Mouse (Mus musculus) heart, adult 11 months (tissue): ENCODE measurements around the gene Sptb.
A peak's percentile ranks its signal among the peaks of the same experiment; 100 is the strongest.

Experiments used
- DNase-seq: peaks from one replicate; pipeline ENCODE4 v3.0.0; 2022

Gene Sptb

DNA sequence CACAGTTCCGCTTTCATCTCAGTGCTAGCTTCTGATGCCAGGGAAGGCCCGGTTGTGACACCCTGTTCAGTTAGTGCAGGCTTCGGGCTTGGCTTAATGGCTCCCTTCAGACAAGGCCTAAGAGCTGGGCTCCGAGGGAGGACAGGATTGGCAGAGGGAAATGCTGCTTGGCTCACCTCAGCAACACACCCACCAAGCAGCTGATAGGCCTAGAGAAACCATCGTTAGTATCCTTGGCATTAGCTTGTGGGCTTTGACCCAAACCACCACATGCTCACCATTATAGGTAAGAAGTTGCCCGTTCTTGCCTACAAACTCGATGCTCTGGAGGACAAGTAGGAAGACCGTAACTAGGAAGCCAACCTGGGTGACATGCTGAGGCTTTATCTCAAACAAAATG, 38.3 kb downstream of the Sptb start:
- no peak for DNase-seq

- no peak for DNase-seq
Observed at GRCm38 (mm10) chr12:76670533-76671086, 39.7 kb downstream of the Sptb start.

DNA sequence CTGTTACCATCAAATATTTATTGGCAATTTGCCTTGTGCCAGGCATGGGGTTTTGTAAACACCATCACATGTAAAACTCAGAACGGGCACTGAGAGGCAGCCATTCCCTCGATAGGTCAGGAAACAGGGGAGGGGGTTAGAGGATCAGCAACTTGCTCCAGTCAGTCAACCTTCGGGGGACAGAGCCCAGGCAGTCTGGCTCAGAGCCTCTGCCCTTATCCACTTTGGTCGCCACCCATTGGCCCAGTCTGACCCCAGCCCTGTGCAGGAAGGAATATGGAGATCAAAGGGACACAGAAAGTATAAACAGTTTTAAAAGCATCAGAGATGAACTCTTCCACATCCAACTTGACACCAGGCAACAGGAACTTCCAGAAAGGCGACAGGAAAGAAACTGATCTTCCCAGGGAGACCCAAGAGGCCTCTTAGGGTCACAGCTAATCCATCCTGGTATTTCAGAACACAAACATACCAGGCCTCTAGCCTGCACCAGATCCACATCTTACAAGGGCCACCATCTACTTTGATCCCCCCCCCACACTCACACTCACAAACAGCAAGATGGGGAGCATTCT, 40.3 kb downstream of the Sptb start:
- DNase-seq, result no peak

DNA sequence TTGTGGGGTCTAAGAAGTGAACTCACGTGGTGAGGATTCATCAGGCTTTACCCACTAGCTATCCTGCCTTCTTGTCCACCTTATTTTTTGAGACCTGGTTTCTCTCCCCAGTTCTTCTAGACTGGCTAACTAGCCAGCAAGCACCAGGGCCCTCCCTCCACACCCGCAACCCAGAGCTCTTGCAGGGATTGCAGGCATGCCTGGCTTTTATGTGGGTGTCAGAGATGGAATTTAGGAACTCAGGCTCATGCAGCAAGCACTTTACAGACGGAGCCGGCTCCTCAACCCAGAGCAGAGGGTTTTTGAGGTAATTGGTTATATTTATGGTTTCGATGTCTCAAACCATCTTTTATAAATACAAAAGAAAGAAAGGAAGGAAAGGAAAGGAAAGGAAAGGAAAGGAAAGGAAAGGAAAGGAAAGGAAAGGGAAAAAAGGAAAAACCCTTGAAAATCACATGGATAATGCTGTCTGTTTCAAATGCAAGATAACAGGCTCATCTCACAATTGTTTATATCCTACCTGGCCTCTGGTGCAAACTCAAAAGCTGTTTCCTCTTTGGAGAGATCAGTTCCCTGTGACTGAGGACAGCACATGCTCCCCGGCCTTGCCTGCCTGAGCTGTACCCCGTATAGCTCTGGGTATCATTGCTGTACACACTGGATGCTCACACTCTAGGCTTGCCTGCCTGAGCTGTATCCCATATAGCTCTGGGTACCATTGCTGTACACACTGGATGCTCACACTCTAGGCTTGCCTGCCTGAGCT, 41.5 kb downstream of the Sptb start:
- no peak for DNase-seq

- peak; percentile 70 for DNase-seq
Observed at GRCm38 (mm10) chr12:76651788-76652345, 58.5 kb downstream of the Sptb start.

DNA sequence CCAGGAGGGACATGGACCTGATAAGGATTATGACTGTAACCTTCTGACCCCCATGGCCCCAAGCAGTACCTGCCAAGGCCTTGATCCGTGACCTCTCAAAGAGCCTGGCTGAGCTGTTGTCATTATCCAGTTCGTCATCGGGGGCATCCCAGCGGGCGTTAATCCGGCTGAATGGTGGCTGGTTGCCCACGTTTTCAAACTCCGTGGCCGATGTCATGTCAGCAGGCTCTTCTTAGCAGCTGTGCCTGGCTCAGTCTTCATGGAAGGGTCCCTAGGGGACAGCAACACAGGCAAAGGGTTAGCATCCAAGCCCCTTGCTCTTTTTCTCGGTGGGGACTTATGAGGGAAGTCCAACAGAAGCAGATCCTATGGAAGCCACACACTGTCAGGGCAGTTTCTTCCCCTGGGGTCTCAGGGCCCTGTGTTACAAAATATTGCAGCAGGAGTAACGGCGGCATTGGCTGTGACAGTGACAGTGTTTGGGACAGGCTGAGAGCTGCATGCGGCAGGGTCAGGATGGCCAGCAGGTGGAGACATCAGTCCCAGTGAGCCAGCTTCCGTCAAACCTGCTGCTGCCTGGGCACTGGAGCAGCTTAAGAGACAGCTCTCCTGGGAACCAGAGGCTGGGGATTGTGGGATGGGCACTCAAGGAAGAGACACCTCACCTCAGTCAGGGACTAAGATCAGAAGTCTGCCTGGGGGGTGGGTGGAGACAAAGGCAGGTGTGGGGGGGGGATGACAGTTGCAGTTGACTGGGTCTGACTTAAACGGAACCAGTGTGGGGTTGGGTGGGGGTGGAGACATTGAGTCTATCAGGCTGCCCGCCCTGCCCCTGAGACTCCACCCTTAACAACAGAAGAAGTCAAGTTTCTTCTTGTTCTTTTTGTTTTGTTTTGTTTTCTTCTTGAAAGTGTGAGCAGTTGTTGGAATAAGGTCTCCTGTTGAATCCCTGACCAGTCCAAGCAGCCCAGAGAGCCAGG, 60.3 kb downstream of the Sptb start:
- peak; percentile 95 for DNase-seq

DNA sequence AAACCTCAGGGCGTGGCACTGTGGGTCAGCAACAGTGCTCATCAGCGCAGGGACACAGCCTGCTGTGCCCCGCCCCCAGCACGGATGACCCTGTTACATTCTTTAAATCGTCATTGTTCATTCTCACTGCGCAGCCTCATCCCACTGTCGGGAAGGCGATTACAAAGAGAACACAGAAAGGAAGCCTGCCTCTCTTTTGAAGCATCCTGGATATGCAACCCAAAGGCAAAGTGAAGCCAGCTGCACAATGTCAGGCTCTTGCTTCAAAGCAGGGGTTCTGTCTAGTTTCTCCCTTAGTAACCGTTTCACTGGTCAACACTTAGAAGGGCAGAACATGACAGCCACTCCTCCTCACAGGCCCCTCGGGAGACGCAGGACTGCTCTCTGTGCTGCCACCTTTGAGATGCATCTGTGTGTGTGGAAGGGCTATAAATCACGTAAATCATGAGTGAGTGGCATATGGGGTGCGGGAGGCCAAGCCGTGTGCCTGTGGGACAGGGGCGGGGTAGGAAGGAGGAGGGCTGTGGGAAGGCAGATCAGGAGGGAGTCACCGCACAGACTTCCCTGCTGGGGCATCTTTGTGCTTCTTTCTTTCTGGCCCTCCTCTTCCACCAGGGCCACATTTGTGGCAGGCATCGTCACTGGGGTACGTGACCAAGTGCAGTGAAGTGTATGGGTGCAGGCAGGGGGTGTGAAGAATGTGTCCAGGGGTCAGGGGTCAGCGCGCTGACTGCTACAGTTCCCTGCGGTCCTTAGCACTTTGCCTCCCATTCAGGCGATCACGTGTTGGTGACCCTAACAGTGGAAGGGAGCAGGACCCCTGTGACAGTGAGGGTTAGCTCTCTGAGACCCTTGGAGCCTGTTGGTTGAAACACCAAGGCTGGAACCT, 64.9 kb downstream of the Sptb start:
- DNase-seq, result peak; percentile 78

DNA sequence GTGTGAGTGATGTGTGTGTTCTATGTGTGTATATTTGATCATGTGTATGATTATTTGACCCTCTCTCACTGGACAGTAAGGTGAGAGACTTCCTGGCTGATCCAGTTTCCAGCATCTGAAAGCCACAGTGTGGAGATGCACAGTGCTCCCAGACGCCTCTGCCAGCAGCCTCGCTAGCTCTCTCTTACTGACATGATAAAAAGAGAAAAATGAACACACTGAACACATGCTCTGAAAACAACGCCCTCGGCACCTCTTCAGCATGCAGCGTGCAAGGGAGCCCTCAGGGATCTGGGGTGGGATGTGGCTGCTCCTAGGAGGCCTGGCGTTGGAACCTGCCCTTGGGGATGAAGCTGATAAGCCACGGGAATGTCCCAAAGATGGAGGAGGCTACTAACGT, 66.7 kb downstream of the Sptb start:
- peak; percentile 39 for DNase-seq

DNA sequence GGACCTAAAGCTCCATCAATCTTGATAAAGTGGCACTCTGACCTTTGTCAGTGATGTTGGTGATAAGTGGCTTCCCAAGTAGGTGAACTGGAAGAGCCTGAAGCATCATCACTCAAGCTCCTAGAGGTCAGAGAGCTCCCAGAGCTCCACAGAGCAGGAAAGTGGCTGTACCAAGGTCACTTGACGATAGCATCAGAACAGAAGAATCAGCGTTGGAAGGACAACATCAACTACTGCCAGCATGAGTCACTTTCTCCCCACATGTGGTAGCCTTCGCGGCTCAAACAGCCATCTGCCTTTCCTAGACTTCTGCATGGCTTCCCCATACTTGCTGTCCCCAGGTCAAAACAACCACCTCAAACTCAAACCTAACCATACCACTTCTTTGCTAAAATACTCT, 67.7 kb downstream of the Sptb start:
- peak; percentile 60 for DNase-seq

DNA sequence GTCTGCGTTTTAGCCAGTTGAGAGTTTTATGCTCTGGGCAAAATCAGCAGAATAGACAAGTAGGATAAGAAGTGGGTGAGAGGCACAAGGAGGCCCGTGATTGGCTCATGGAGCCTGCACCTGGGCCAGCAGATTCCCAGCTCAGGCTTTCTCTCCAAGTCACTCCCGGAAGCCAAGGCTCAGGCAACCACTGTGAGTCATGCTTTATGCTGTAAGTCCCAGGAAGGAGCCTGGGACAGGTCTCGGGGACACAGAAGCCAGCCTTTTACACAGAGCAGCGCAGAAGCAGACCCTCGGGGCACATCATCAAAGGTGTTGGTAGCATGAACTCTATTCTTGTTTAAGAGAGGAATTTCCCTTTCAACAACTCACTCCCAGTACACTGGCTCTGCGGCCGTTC, 69.7 kb downstream of the Sptb start:
- DNase-seq, result peak; percentile 89

GRCm38 (mm10) chr12:76634899-76635693, 75.3 kb downstream of the Sptb start:
- DNase-seq, result peak; percentile 88

- no peak for DNase-seq
Observed at GRCm38 (mm10) chr12:76623374-76623773, 87.0 kb downstream of the Sptb start.

GRCm38 (mm10) chr12:76619847-76620246, 90.5 kb downstream of the Sptb start:
- DNase-seq, result no peak

- peak; percentile 93 for DNase-seq
Observed at GRCm38 (mm10) chr12:76618175-76618574, 92.2 kb downstream of the Sptb start.

GRCm38 (mm10) chr12:76615580-76615937, 94.8 kb downstream of the Sptb start:
- no peak for DNase-seq

DNA sequence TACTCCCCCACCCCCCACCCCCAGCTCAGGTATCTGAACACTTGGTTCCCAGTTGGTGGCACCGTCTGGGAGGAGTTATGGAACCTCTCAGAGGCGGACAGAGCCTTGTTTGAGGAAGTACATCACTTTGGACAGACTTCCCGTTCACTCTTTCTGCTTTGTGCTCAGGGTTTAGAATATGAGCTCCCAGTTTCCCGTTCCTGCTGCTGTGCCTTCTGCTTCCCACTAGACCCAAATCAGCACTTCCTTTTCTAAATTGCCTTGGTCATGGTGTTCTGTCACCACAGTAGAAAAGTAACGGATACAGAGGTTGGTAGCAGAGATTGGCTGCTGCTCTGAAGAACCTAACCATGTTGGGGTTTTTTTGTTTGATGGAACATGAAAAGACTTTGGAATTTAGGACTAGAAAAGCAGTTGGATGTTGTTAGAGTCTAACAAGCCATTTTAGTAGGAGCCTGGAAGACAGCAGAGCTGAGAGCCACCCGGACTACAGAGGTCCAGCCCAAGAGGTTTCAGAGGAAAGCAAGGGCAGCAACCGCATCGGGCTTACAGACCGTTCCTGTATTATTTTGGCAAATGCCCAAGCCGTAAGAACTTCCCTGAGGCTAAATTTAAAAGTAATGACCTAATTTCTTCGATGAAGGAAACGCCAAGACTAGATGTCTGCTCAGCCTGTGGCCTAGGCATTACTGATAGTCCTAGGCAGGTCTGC, 95.3 kb downstream of the Sptb start:
- DNase-seq, result peak; percentile 93

GRCm38 (mm10) chr12:76612621-76613020, 97.7 kb downstream of the Sptb start:
- no peak for DNase-seq

DNA sequence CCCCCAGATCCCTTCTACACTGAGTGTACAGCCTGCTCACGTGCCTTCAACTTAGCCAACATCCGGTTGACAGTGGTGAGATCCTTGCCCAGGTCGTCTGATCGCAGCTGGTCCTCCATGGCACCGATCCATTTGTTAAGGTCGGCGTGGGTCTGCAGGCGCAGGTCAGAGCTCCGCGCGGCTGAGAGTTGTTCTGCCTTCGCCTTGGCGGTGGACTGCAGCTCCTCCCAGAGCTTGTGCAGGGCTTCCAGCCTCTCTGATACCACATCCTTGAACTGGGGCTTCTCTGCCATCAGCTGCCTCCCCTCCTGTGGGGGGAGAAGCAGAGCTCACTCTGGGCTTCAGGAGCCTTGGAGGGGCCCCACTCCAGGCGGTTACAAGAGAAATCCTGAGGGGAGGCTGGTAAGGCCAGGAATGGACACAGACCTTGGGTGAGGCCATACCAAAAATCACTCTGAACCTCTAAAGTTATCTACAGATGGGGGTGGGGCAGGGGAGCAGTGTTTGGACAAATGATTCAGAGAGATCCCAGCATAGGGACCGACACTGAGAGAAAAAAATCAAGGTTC, 101.3 kb downstream of the Sptb start:
- no peak for DNase-seq

- no peak for DNase-seq
Observed at GRCm38 (mm10) chr12:76608241-76608640, 102.1 kb downstream of the Sptb start.

- DNase-seq, result no peak
Observed at GRCm38 (mm10) chr12:76605837-76606236, 104.5 kb downstream of the Sptb start.
